Mouse (Mus musculus) lung, postnatal 0 days (tissue): ENCODE results near the gene Prph.

ENCODE experiments used
- CTCF ChIP-seq: IDR thresholded peaks from 2 replicates; pipeline ENCODE4 v1.5.1; 2016; ENCODE audit warnings: antibody characterized with exemption, mild to moderate bottlenecking
- EP300 ChIP-seq: IDR thresholded peaks from 2 replicates; pipeline ENCODE4 v1.6.1; 2016; ENCODE audit warnings: antibody characterized with exemption, mild to moderate bottlenecking, control low read depth

DNA sequence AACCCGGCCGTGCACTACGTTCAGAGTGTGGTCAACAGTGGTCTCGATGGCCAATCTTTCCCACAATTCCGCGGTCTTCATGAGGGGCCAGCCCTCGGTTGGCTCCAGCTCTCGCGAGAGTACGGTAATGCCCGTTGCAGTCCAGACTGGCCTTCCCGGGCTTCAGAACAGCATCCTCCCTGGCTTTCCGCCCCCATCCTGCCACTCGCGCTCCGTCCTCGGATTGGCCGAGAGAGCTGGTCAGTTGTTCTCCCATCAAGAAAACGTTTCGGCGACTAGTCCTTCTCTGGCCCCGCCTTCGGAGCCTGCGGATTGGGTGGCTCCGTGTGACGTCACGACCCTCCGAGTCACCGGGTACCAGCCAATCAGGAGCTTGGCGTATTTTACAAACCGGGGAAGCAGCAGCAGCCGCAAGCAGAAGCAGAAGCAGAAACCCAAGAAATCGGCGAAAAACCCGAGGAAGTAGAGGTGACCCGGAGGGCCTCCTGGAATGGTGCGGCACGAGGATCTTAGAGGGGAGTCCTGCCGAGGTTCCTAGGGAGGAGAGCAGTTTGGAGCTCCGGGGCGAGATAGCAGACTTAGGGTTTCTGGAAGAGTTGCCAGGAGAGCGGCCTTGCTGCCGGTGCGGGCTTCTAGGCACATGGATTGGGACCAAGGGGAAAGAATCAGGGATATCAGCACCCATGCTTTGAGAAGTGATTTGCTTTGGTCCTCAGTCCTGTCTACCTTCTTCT is 19.8 kb downstream of the Prph start:
- TF ChIP-seq CTCF = no peak
- no peak for TF ChIP-seq EP300
